Mouse (Mus musculus) forebrain, embryonic 14.5 days (tissue): ENCODE measurements around the gene Tubb1. TPM values are rescaled to one million over a fixed set of nuclear protein-coding genes. Genes with fewer than 3 reads are reported as not detected.

Source experiments
- ATAC-seq: fragments of 200-750 bp; cut with Nextera tagmentation; 2 replicates; pipeline ENCODE4 v1.8.0; 2017; ENCODE audit warnings: mild to moderate bottlenecking, moderate library complexity
- DNase-seq: peaks from one replicate; pipeline ENCODE4 v3.0.0-alpha.2; 2015; ENCODE audit warnings: low spot score
- H3K27ac ChIP-seq: fragments of 300-500 bp; sonication (generic); 2 replicates; pipeline ENCODE4 v1.5.1; 2014; ENCODE audit warnings: low read depth, mild to moderate bottlenecking, control low read depth, low read length, moderate library complexity
- H3K27me3 ChIP-seq: fragments of 300-500 bp; sonication (generic); replicated peaks from 2 replicates; pipeline ENCODE4 v1.6.1; 2014; ENCODE audit warnings: low read length, control low read depth, mixed read lengths; ENCODE audit not compliant: control insufficient read depth, insufficient read depth
- H3K36me3 ChIP-seq: fragments of 300-500 bp; sonication (generic); 2 replicates; pipeline ENCODE4 v1.6.1; 2014; ENCODE audit warnings: low read length, control low read depth; ENCODE audit not compliant: control insufficient read depth, insufficient read depth
- H3K4me1 ChIP-seq: fragments of 300-500 bp; sonication (generic); 2 replicates; pipeline ENCODE4 v1.6.1; 2014; ENCODE audit warnings: antibody characterized with exemption, low read length, control low read depth; ENCODE audit not compliant: control insufficient read depth, insufficient read depth
- H3K4me2 ChIP-seq: fragments of 300-500 bp; sonication (generic); 2 replicates; pipeline ENCODE4 v1.6.1; 2014; ENCODE audit warnings: mild to moderate bottlenecking, control low read depth, low read length
- H3K4me3 ChIP-seq: fragments of 300-500 bp; sonication (generic); 2 replicates; pipeline ENCODE4 v1.5.1; 2014; ENCODE audit warnings: low read depth, low read length, control low read depth
- H3K9ac ChIP-seq: fragments of 300-500 bp; sonication (generic); 2 replicates; pipeline ENCODE4 v1.6.1; 2014; ENCODE audit warnings: mild to moderate bottlenecking, low read length, control low read depth, moderate library complexity
- H3K9me3 ChIP-seq: fragments of 300-500 bp; sonication (generic); replicated peaks from 2 replicates; pipeline ENCODE4 v1.6.1; 2016; ENCODE audit warnings: low read length, control low read depth, mixed read lengths; ENCODE audit not compliant: control insufficient read depth
- WGBS: fragments of 180-500 bp; shearing (Covaris S2); extraction: QIAGEN DNeasy Blood & Tissue Kit; methylation state at CpG from one replicate; pipeline ENCODE4 v1.1.7; 2014; 5-methylcytosine and 5-hydroxymethylcytosine counted together
- polyA plus RNA-seq: library from polyadenylated mRNA; unstranded; fragments of >200 nt; fragmentation: Nextera tagmentation; extraction: Ambion mirVana; gene quantifications from 2 replicates; pipeline ENCODE4 v1.2.1, GENCODE M21; 2014

The Tubb1 gene
- polyA plus RNA-seq, 1 experiment from 2014 or later: 0.72 TPM

DNA sequence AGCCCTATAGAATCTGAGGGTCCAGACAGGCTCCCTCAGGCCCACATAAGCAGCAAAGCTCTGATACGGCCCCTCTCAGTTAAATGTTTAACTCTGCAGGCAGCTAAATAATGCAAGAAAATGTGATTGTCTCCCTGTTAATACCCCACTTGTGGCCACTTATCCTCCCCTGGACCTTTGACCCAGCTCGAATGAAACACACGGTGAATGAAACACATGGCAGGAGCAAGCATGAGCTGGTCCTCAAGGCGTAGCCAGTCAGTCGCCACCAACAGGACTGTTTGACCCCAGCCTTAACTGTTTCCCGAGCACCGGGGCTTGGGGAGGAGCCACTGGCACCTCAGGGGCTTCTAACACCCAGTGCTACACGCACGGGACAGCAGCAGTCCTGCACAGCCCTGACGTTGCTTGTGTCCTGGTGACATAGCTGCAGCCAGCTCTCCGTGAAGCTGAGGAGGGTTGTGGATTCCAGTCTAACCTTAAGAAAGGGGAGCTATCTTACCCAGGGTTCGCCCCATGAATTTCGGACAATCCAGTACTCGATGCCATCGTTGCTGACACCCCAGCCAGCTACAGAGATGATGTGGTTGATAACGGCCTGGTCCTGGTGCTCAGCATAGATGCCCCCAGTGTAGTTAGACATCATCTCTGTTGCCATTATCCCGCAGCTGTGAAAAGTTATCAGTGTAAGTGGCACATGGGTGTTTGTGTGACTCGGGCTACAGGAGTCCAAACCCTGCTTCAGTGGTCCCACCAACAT, 22.2 kb upstream of the Tubb1 start:
- DNase-seq (no peak), ATAC-seq (no peak)
- Histone ChIP-seq H3K9me3 (no peaks in the 10 kb centered on the region), H3K27me3 (no peaks in the 10 kb centered on the region), H3K27ac (no peak overlapping the region), H3K4me3 (no peak overlapping the region), H3K9ac (no peak overlapping the region), H3K36me3 (peaks cover 54% of the 10 kb centered on the region), H3K4me1 (no peaks in the 10 kb centered on the region; the same call in 1 of the 2 replicates), H3K4me2 (no peak overlapping the region)
- 80% methylated on average over 18 of the region's 18 CpGs for WGBS

DNA sequence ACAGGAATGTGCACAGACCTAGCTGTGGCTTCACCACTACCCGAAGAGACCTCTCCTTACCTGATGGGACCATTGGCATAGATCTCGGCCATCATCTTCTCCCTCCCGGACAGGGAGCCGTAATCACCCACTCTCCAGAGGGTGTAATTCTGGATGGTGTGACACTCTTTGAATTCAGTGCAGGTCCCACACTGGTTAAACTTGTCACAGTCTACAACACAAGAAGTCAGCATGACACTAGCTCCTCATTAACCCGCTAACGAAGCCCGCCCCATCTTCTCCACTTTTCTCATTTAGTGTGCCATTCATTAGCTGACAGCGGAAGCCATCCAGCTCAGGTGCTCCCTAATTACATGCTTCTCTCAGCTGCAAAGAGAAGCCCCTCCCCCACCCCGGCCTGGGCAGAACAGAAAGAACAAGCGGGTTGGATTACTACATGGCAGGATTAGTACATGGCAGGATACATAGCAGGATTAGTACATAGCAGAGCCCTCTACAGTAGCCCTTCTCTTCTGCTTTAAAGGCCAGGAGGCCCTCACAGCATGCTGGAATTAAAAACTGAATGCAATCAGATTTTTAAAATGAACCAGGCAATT, 21.4 kb upstream of the Tubb1 start:
- no peaks in the 10 kb centered on the region for H3K27me3 ChIP-seq
- H3K4me3 ChIP-seq: no peak overlapping the region
- H3K9ac ChIP-seq: no peak overlapping the region
- ATAC-seq (peak; percentile 62), DNase-seq (peak; percentile 58)
- H3K4me2 ChIP-seq: no peak overlapping the region
- H3K36me3 ChIP-seq: peaks cover 46% of the 10 kb centered on the region
- H3K9me3 ChIP-seq: no peaks in the 10 kb centered on the region
- H3K27ac ChIP-seq: peak overlapping the region; percentile 56
- H3K4me1 ChIP-seq: no peaks in the 10 kb centered on the region; the same call in 1 of the 2 replicates
- 26% methylated on average over 10 of the region's 10 CpGs for WGBS

GRCm38 (mm10) chr2:174434943-174435342, 15.6 kb upstream of the Tubb1 start:
- WGBS: 97% methylated on average over 9 of the region's 9 CpGs
- Histone ChIP-seq H3K4me2 (no peak overlapping the region), H3K27ac (no peak overlapping the region), H3K36me3 (peaks cover 3% of the 10 kb centered on the region; the same call in 1 of the 2 replicates), H3K4me1 (peaks cover 16% of the 10 kb centered on the region), H3K9ac (no peak overlapping the region), H3K9me3 (no peaks in the 10 kb centered on the region), H3K27me3 (no peaks in the 10 kb centered on the region), H3K4me3 (no peak overlapping the region)
- ATAC-seq (no peak), DNase-seq (no peak)

DNA sequence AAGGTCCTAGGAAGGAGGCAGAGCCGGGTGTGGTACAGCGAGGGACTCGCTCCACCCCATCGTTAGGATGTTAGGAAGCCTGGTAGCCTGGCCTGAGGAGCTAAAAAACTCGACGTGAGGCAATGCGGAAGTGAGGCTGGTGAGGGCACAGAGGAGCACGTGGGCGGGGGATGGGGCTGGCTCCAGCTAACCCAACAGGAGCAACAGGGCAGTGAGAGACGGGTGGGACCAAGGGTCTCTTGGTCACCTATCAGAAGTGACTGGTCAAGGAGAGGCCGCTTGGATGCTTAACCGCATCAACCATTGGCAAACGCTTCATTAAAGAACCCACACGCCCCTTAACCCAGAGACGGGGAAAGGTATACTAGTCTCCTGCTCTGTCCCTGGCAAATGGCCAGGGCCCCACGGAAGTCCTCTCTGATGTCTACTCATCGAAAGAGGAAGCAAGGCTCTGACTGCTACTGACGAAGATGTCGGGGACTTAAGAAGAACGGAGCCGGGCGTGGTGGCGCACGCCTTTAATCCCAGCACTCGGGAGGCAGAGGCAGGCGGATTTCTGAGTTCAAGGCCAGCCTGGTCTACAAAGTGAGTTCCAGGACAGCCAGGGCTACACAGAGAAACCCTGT, 14.3 kb upstream of the Tubb1 start:
- no peak overlapping the region for H3K9ac ChIP-seq
- WGBS: 92% methylated on average over 25 of the region's 26 CpGs
- H3K27ac ChIP-seq: no peak overlapping the region
- H3K9me3 ChIP-seq: no peaks in the 10 kb centered on the region
- no peaks in the 10 kb centered on the region for H3K27me3 ChIP-seq
- H3K4me2 ChIP-seq: no peak overlapping the region
- H3K4me1 ChIP-seq: peaks cover 16% of the 10 kb centered on the region
- no peak for ATAC-seq
- H3K4me3 ChIP-seq: no peak overlapping the region
- no peak for DNase-seq
- peaks cover 3% of the 10 kb centered on the region; the same call in 1 of the 2 replicates for H3K36me3 ChIP-seq

DNA sequence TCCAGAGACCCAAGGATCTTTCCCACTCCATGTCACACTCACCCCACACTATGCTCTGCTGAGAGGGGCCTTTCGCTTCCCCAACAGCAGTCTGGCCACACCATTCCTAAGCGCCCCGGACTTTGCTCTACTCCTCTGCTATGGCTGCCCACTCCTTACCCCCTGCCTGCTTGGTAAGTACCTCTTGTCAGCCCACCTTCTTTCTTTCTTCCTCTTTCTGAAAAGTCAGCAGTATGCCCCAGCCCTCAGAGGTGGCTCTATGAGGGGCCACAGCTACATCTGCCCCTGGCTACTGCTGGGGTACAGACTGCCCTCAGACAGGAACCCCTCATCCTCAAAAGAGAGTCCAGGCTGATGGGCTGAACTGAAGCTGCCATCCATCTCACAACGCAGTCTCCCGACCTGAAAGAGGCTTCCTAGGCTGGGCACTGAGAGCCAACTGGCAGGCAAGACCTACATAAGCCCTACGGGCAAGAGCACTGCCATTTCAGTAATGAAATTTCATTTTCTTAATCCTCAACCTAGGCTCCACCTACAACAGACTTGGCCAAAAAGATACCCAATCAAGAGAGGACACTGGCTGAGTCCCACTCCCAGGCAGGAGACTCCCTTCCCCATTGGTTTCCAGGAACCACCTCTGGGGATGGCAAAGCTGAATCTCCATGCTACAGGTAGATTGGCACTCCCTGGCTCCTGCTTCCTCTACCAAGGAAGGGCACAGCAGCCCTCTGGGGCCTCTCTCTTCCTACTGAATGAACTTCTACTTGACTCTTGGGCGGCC, 13.4 kb upstream of the Tubb1 start:
- no peak for DNase-seq
- no peak overlapping the region for H3K4me2 ChIP-seq
- 96% methylated on average over 7 of the region's 7 CpGs for WGBS

DNA sequence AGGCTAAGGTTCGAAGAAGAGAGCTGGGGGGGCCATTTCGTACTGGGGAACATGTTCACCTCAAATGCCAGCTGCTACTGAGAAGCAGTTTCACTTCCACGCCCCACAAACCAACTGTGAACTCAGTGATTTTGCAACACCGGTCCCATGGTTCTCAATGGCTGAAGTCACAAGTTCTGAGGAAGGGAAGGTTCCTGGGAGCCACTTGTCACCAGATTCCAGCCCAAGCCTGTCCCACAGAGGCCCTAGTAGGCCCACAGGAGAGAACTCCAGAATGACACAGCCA, 12.9 kb upstream of the Tubb1 start:
- Histone ChIP-seq H3K9me3 (no peaks in the 10 kb centered on the region), H3K4me3 (no peak overlapping the region), H3K27me3 (no peaks in the 10 kb centered on the region), H3K9ac (no peak overlapping the region), H3K36me3 (peaks cover 3% of the 10 kb centered on the region; the same call in 1 of the 2 replicates), H3K4me2 (no peak overlapping the region; the same call in 1 of the 2 replicates), H3K27ac (no peak overlapping the region), H3K4me1 (peaks cover 16% of the 10 kb centered on the region)
- 94% methylated on average over 4 of the region's 4 CpGs for WGBS
- no peak for DNase-seq
- ATAC-seq: no peak

More for the DNA sequence above, 13.4 kb upstream of the Tubb1 start:
- Histone ChIP-seq H3K4me3 (no peak overlapping the region), H3K27me3 (no peaks in the 10 kb centered on the region), H3K36me3 (peaks cover 3% of the 10 kb centered on the region; the same call in 1 of the 2 replicates), H3K9ac (no peak overlapping the region), H3K9me3 (no peaks in the 10 kb centered on the region), H3K27ac (no peak overlapping the region), H3K4me1 (peaks cover 16% of the 10 kb centered on the region)
- ATAC-seq: no peak

- DNase-seq (no peak), ATAC-seq (0 out of 2 replicates have a peak, but pooled peaks have one; percentile 5)
- Histone ChIP-seq H3K27me3 (no peaks in the 10 kb centered on the region), H3K9me3 (no peaks in the 10 kb centered on the region), H3K36me3 (peaks cover 3% of the 10 kb centered on the region; the same call in 1 of the 2 replicates), H3K4me1 (peaks cover 16% of the 10 kb centered on the region), H3K9ac (peak overlapping the region; percentile 67), H3K4me3 (peak overlapping the region; percentile 52), H3K4me2 (peak overlapping the region; percentile 75), H3K27ac (no peak overlapping the region)
- 58% methylated on average over 11 of the region's 11 CpGs for WGBS
Observed at GRCm38 (mm10) chr2:174438181-174438580, 12.3 kb upstream of the Tubb1 start.

- peak within 1 kb of the TSS; percentile 75 for H3K4me2 ChIP-seq
- H3K9ac ChIP-seq: peak within 1 kb of the TSS; percentile 67
- ATAC-seq: peak; percentile 87
- H3K27ac ChIP-seq: no peak within 1 kb of the TSS
- H3K4me3 ChIP-seq: peak within 1 kb of the TSS; percentile 52
- peaks cover 16% of the 10 kb centered on the region for H3K4me1 ChIP-seq
- peaks cover 3% of the 10 kb centered on the region; the same call in 1 of the 2 replicates for H3K36me3 ChIP-seq
- peak; percentile 55 for DNase-seq
- WGBS: 0% methylated on average over 38 of the region's 38 CpGs
- no peaks in the 10 kb centered on the region for H3K27me3 ChIP-seq
- H3K9me3 ChIP-seq: no peaks in the 10 kb centered on the region
Observed at GRCm38 (mm10) chr2:174438737-174439449, 11.6 kb upstream of the Tubb1 start, which contains the start of gene Ctsz. TSS of gene Ctsz (minus strand) at chr2:174439039.
